Mouse (Mus musculus): ENCODE measurements at regions not wholly inside any gene's neighbourhood (a gene's known extent, or its start where the extent isn't known, plus 50 kb on each side); places are given as distances from the start of the nearest gene placed in this dataset.
A peak's percentile ranks its signal among the peaks of the same experiment; 100 is the strongest.

DNA sequence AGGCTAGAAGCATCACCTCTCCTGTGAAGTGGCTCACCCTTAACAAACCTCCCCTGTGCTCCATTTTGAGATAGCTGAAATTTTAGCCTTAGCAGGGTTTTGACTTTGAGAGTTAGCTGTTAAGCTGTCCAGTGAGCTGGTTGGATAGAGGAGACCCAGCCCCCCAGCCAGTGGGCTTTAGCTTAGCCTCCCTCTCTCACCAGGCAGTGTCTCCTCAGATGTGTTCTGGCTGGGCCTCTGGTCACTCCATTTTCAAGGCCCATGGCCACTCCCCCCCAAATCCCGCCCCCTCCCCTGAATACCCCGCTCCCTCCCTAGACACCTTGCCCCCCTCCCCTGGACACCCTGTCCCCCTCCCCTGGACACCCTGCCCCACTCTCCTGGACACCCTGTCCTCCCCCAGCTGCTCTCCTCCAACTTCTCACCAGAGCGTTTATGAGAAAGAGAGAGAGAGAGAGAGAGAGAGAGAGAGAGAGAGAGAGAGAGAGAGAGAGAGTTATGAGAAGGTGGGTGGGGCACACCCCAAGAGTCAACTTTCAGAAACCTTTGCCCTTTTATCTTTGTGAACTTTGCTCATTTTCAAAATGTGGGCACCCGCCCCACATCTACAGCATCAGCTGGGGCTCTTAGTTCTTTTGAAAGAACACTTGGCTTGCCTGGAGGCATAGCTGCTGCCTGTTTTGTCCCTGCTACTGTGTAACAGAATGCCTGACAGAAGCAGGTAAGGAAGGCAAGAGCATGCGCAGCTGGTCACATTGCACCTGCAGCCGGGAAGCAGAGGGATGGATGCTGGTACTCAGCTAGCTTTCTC is 161.3 kb downstream of the Gadd45g start:
- WGBS = 56% methylated on average over 6 of the region's 6 CpGs
- Histone ChIP-seq H3K9ac (no peak overlapping the region), H3K27me3 (no peaks in the 10 kb centered on the region), H3K9me3 (no peaks in the 10 kb centered on the region), H3K4me3 (no peak overlapping the region), H3K4me1 (0 out of 2 replicates have a peak, but pooled peaks cover 4% of the 10 kb centered on the region), H3K27ac (no peak overlapping the region), H3K36me3 (no peaks in the 10 kb centered on the region), H3K4me2 (replicated peaks) (no peak overlapping the region)
- no peak for ATAC-seq (ENCODE audit: low FRiP score, low read depth)

GRCm38 (mm10) chr13:52009231-52009630 is 162.8 kb downstream of the Gadd45g start:
- no peaks in the 10 kb centered on the region for H3K9me3 ChIP-seq
- H3K4me1 ChIP-seq = peaks cover 10% of the 10 kb centered on the region
- H3K4me2 ChIP-seq (replicated peaks) = no peak overlapping the region
- no peak for ATAC-seq (ENCODE audit: low FRiP score, low read depth)
- no peaks in the 10 kb centered on the region for H3K36me3 ChIP-seq
- WGBS = 91% methylated on average over 4 of the region's 4 CpGs
- no peak overlapping the region for H3K4me3 ChIP-seq
- no peaks in the 10 kb centered on the region for H3K27me3 ChIP-seq
- no peak overlapping the region for H3K9ac ChIP-seq
- no peak overlapping the region for H3K27ac ChIP-seq

DNA sequence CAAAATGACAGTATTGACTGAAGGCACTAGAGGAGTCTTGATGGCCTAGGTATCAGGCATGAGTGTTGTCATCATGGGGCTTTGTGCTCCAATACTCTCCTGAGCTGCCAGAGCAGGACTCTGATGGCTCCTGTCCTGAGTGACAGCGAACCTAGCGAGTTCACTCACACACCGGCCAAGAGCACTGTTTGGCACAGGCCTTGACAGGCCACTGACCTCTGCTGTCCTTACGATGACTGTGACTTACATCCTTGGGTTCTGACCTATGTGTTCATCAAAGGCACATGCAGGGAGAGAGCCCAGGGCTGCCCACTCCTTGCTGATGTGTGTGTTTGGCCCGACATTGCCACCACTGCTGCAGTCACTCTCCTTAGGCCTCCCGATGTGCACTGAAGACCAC is 163.3 kb downstream of the Gadd45g start:
- 87% methylated on average over 6 of the region's 6 CpGs for WGBS
- Histone ChIP-seq H3K27ac (no peak overlapping the region), H3K9ac (no peak overlapping the region), H3K4me1 (peaks cover 15% of the 10 kb centered on the region), H3K4me2 (replicated peaks) (no peak overlapping the region), H3K9me3 (no peaks in the 10 kb centered on the region), H3K4me3 (no peak overlapping the region), H3K36me3 (no peaks in the 10 kb centered on the region), H3K27me3 (no peaks in the 10 kb centered on the region)
- no peak for ATAC-seq (ENCODE audit: low FRiP score, low read depth)

GRCm38 (mm10) chr13:52011001-52011400 is 164.5 kb downstream of the Gadd45g start:
- no peak for ATAC-seq (ENCODE audit: low FRiP score, low read depth)
- no peak overlapping the region for H3K4me2 ChIP-seq (replicated peaks)
- H3K4me3 ChIP-seq = no peak overlapping the region
- no peak overlapping the region for H3K9ac ChIP-seq
- no peaks in the 10 kb centered on the region for H3K27me3 ChIP-seq
- H3K9me3 ChIP-seq = no peaks in the 10 kb centered on the region
- H3K36me3 ChIP-seq = no peaks in the 10 kb centered on the region
- H3K27ac ChIP-seq = no peak overlapping the region
- peaks cover 27% of the 10 kb centered on the region for H3K4me1 ChIP-seq
- 75% methylated on average over 3 of the region's 3 CpGs for WGBS

DNA sequence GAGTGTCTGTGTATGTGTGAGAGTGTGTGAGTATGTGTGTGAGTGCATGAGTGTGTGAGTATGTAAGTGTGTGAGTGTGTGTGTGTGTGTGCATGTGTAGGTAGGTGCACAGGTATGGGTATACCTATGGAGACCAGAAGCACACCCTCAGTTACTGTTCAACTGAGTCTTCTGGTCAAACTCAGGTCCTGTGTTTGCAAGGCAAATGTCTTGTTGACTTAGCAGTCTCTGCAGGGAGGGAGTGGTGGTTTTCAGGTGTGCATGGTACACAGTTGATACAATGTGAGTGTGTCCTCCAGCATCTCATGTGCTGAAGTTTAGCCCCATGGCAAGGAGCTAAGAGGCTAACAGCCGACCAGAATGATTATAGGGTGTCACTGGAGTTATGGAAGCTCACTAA is 166.7 kb downstream of the Gadd45g start:
- peaks cover 42% of the 10 kb centered on the region for H3K4me1 ChIP-seq
- H3K9me3 ChIP-seq = no peaks in the 10 kb centered on the region
- H3K27ac ChIP-seq = no peak overlapping the region
- no peak overlapping the region for H3K4me3 ChIP-seq
- no peak overlapping the region for H3K9ac ChIP-seq
- 59% methylated on average over 1 of the region's 1 CpGs for WGBS
- no peaks in the 10 kb centered on the region for H3K27me3 ChIP-seq
- H3K4me2 ChIP-seq (replicated peaks) = no peak overlapping the region
- no peak for ATAC-seq (ENCODE audit: low FRiP score, low read depth)
- no peaks in the 10 kb centered on the region for H3K36me3 ChIP-seq

DNA sequence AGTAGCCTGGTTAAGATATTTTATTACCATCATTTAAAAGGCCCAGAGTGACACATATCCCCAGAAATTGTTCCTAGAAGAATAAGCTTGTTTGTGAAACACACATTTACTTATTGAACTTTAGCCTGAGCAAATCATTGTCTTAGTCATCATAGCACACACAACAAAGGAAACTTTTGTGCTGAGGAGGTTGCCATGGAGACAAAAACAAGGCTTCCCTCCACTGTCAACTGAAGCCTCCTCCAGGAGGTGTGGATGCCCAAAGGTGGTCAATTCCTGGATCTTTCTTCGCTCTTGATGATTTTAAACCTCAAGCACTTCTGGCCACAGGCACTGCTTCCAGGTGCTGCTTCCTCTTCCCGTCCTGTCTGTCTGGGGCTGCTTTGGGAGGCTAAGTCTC is 167.3 kb downstream of the Gadd45g start:
- 63% methylated on average over 2 of the region's 2 CpGs for WGBS
- no peak overlapping the region for H3K4me3 ChIP-seq
- H3K9ac ChIP-seq = no peak overlapping the region

GRCm38 (mm10) chr13:52014566-52014965 is 168.1 kb downstream of the Gadd45g start:
- WGBS = 56% methylated on average over 7 of the region's 7 CpGs
- no peaks in the 10 kb centered on the region for H3K27me3 ChIP-seq
- no peak overlapping the region for H3K4me2 ChIP-seq (replicated peaks)
- H3K4me1 ChIP-seq = peaks cover 42% of the 10 kb centered on the region
- no peaks in the 10 kb centered on the region for H3K36me3 ChIP-seq
- H3K9ac ChIP-seq = no peak overlapping the region
- no peak overlapping the region for H3K4me3 ChIP-seq
- ATAC-seq (ENCODE audit: low FRiP score, low read depth) = no peak
- H3K9me3 ChIP-seq = no peaks in the 10 kb centered on the region
- H3K27ac ChIP-seq = peak overlapping the region; percentile 77

More for the DNA sequence above, 167.3 kb downstream of the Gadd45g start:
- Histone ChIP-seq H3K27me3 (no peaks in the 10 kb centered on the region), H3K27ac (no peak overlapping the region), H3K4me1 (peaks cover 42% of the 10 kb centered on the region), H3K4me2 (replicated peaks) (no peak overlapping the region), H3K9me3 (no peaks in the 10 kb centered on the region), H3K36me3 (no peaks in the 10 kb centered on the region)
- ATAC-seq (ENCODE audit: low FRiP score, low read depth) = no peak

GRCm38 (mm10) chr13:52015066-52015465 is 168.6 kb downstream of the Gadd45g start:
- Histone ChIP-seq H3K27ac (peak overlapping the region; percentile 77), H3K4me2 (replicated peaks) (peak overlapping the region; percentile 41), H3K27me3 (no peaks in the 10 kb centered on the region), H3K9ac (no peak overlapping the region), H3K4me3 (no peak overlapping the region), H3K4me1 (peaks cover 42% of the 10 kb centered on the region), H3K9me3 (no peaks in the 10 kb centered on the region), H3K36me3 (no peaks in the 10 kb centered on the region)
- ATAC-seq (ENCODE audit: low FRiP score, low read depth) = peak; percentile 49; the same call in 1 of the 2 replicates
- WGBS = 12% methylated on average over 4 of the region's 4 CpGs

DNA sequence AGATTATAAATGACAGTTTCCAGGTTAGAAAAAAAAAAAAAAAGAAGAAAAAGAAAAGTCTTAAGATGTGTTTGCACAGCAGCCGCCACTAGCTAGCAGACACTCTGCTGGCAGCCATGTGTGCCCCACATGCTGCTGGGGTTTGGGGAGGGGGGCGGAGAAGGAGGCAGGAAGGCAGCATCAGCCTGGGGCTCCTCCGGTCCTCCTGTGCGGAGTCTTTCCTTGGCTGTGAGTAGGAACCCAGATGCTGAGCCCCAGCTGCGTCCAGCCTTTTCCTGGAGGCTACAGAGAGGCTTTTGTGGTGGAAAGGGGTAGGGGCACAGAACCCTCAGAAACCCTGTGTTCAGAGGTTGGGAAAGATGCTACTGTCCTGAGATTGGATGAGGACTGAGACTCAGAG is 169.0 kb downstream of the Gadd45g start:
- WGBS = 16% methylated on average over 5 of the region's 5 CpGs
- peak; percentile 81 for ATAC-seq (ENCODE audit: low FRiP score, low read depth)
- no peaks in the 10 kb centered on the region for H3K27me3 ChIP-seq
- H3K4me3 ChIP-seq = no peak overlapping the region
- H3K27ac ChIP-seq = peak overlapping the region; percentile 77
- H3K36me3 ChIP-seq = no peaks in the 10 kb centered on the region
- no peak overlapping the region for H3K9ac ChIP-seq
- peaks cover 42% of the 10 kb centered on the region for H3K4me1 ChIP-seq
- H3K4me2 ChIP-seq (replicated peaks) = peak overlapping the region; percentile 41
- no peaks in the 10 kb centered on the region for H3K9me3 ChIP-seq

DNA sequence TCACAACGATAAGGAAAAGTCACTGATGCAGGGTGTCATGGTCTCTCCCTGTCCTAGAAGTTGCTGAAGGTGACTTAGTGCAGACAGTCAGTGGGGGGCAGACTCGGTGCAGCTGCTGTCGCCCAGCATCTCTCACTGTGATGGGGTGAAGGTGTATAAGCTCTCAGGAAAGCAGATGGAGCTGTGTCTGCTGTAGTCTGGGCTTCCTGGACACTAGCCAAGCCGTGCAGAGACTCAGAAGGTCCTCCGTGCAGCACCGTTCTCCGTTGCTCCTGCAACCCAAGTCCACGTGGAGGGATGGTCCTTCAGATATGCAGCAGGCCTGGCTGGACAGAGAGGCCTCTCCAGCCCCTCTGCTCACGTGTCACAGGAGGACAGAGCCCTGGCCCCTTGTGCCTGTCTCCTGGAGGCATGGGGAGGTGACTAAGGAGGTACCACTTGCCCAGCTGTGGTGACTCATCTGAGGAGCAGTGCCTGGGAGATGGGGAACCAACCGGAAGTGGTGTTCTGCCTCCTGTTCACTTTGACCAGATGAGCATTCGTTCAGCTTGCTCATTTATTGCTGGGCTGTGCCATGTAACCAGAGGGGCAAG is 171.2 kb downstream of the Gadd45g start:
- Histone ChIP-seq H3K9ac (no peak overlapping the region), H3K27ac (no peak overlapping the region), H3K4me3 (no peak overlapping the region), H3K9me3 (no peaks in the 10 kb centered on the region), H3K36me3 (no peaks in the 10 kb centered on the region), H3K27me3 (0 out of 2 replicates have a peak, but pooled peaks cover 3% of the 10 kb centered on the region), H3K4me1 (peaks cover 59% of the 10 kb centered on the region), H3K4me2 (replicated peaks) (no peak overlapping the region)
- ATAC-seq (ENCODE audit: low FRiP score, low read depth) = no peak
- WGBS = 67% methylated on average over 11 of the region's 11 CpGs

- ATAC-seq (ENCODE audit: low FRiP score, low read depth) = no peak
- Histone ChIP-seq H3K9me3 (no peaks in the 10 kb centered on the region), H3K9ac (no peak overlapping the region), H3K4me2 (replicated peaks) (no peak overlapping the region), H3K4me3 (no peak overlapping the region), H3K27ac (no peak overlapping the region), H3K36me3 (no peaks in the 10 kb centered on the region), H3K27me3 (0 out of 2 replicates have a peak, but pooled peaks cover 3% of the 10 kb centered on the region), H3K4me1 (peaks cover 59% of the 10 kb centered on the region)
- WGBS = 82% methylated on average over 8 of the region's 8 CpGs
These were observed 173.2 kb downstream of the Gadd45g start for GRCm38 (mm10) chr13:52019647-52020046.

- 0 out of 2 replicates have a peak overlapping the region, but pooled peaks have one; percentile 13 for H3K9ac ChIP-seq
- no peaks in the 10 kb centered on the region for H3K9me3 ChIP-seq
- no peak overlapping the region for H3K4me2 ChIP-seq (replicated peaks)
- WGBS = 11% methylated on average over 11 of the region's 11 CpGs
- peaks cover 59% of the 10 kb centered on the region for H3K4me1 ChIP-seq
- no peak overlapping the region for H3K4me3 ChIP-seq
- H3K27me3 ChIP-seq = 0 out of 2 replicates have a peak, but pooled peaks cover 3% of the 10 kb centered on the region
- no peaks in the 10 kb centered on the region for H3K36me3 ChIP-seq
- peak overlapping the region; percentile 15; the same call in 1 of the 2 replicates for H3K27ac ChIP-seq
- ATAC-seq (ENCODE audit: low FRiP score, low read depth) = no peak
These were observed 174.7 kb downstream of the Gadd45g start for GRCm38 (mm10) chr13:52021150-52021549.
